Mouse (Mus musculus) bone marrow, adult 2 months (tissue): ENCODE results near the gene Col15a1. TPM values are rescaled to one million over a fixed set of nuclear protein-coding genes. Genes with fewer than 3 reads are reported as not detected.

Experiments used
- H3K27ac ChIP-seq: fragments of 200-500 bp; 2 replicates; pipeline ENCODE4 v1.5.1; 2012; ENCODE audit warnings: low read depth, mild to moderate bottlenecking, control low read depth, inconsistent platforms, low read length; ENCODE audit not compliant: control insufficient read depth, poor library complexity, insufficient read depth
- H3K4me1 ChIP-seq: fragments of 200-500 bp; 2 replicates; pipeline ENCODE4 v1.6.1; 2011; ENCODE audit warnings: low read length; ENCODE audit not compliant: control insufficient read depth, insufficient read depth
- H3K4me3 ChIP-seq: fragments of 200-500 bp; replicated peaks from 2 replicates; pipeline ENCODE3; 2011; ENCODE audit warnings: mild to moderate bottlenecking, low read depth, low read length, control low read depth; ENCODE audit not compliant: control insufficient read depth
- CTCF ChIP-seq: fragments of 200-500 bp; IDR thresholded peaks from 2 replicates; pipeline ENCODE4 v1.5.1; 2011; ENCODE audit warnings: low read length, control low read depth; ENCODE audit not compliant: control insufficient read depth, insufficient read depth
- POLR2A ChIP-seq: fragments of 200-500 bp; IDR thresholded peaks from 2 replicates; pipeline ENCODE4 v1.6.1; 2011; ENCODE audit warnings: low read depth, mild to moderate bottlenecking, control low read depth, low read length, borderline replicate concordance; ENCODE audit not compliant: control insufficient read depth
- WGBS: fragments of 180-500 bp; shearing (Covaris S2); methylation state at CpG from one replicate; pipeline ENCODE4 v1.1.7; 2018; 5-methylcytosine and 5-hydroxymethylcytosine counted together
- polyA plus RNA-seq: library from polyadenylated mRNA; stranded (reverse); fragments of >200 nt; gene quantifications from 2 replicates; pipeline ENCODE4 v1.2.4, GENCODE M21; 2011; ENCODE audit warnings: low replicate concordance; ENCODE audit not compliant: missing spikeins, insufficient read depth, insufficient read length

The Col15a1 gene
- polyA plus RNA-seq, 1 experiment = 1.8 TPM

DNA sequence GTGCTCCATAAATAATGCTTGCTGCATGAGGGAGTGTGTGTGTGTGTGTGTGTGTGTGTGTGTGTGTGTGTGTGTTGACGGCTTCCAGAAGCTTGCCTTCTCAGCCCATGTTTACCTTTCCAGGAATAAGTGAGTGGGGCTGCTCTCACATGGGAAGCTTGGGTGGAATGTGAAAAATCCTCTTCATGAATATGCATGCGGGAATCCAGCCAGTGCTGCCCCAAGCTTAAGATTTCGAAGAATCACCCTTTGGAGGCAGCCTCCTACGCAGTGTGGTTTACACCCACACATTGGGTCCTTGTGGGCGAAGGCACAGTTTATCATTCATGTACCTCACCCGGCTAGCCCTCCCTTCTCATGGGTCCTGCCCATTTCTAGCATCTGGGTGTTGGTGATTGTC, 18.0 kb downstream of the Col15a1 start:
- no peak for TF ChIP-seq POLR2A
- no peak for TF ChIP-seq CTCF
- H3K4me3 ChIP-seq = no peak overlapping the region
- H3K27ac ChIP-seq = no peak overlapping the region
- WGBS = 80% methylated on average over 6 of the region's 6 CpGs
- no peaks in the 10 kb centered on the region for H3K4me1 ChIP-seq

DNA sequence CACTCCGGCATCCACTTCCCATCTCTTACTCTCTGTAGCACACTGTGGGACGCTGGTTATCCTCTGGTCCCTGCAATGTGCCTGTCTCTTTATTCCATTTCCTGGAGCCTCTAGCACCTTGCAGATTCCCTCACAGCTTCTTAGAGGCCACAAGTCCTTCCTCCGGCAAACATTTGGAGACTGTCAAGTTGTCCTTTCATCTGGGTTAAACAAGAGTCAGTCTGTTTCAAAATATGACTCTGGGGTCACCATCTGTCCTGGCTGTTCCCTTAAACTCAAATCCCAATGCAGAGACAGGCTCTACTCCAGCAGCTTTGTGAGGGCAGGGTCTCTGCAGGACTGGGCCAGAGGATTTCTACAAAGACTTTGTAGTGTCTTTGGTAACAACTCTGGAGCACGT, 19.1 kb downstream of the Col15a1 start:
- TF ChIP-seq POLR2A (no peak), CTCF (no peak)
- WGBS = 78% methylated on average over 4 of the region's 4 CpGs
- no peak overlapping the region for H3K27ac ChIP-seq

DNA sequence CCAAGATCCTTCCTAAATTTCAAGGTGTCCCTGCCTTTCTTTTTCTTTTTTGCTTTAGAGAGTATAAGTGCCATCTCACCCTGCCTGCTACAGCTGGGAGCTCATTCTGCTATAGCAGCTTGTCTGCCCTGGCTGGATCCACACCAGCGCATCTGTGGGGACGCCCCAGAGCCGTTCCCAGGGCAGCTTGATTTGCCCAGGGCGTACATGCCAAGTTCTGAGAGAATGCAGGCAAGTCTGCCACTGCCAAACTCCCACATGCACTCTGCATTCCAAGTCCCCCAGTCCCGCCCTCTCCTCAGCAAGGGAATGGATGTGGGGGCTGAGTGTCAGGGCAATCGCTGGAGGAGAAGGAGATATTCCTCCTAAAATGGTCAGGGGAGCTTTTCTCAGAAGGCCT, 19.8 kb downstream of the Col15a1 start:
- Histone ChIP-seq H3K4me3 (no peak overlapping the region), H3K4me1 (no peaks in the 10 kb centered on the region), H3K27ac (no peak overlapping the region)
- TF ChIP-seq CTCF (no peak), POLR2A (no peak)
- 78% methylated on average over 6 of the region's 6 CpGs for WGBS

More for the DNA sequence above, 19.1 kb downstream of the Col15a1 start:
- Histone ChIP-seq H3K4me3 (no peak overlapping the region), H3K4me1 (no peaks in the 10 kb centered on the region)

DNA sequence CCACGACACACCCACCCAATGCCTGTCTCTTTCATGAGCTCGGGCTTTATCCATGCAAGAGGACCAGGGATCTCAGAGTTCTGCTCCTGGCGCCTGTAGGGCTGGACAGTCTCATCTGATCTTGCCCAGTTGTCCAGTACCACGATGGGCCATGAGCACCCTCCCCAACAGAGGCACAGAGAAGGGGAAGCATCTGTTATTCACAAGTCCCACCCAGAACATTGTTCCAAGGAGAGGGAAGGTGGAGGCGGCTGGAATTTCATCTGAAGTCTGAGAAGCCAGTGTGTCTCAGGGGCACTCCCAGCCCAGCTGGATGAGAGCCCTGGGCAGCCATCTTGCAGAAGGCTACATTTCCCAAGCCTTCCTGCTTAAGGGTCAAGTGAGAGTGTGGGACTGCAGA, 21.0 kb downstream of the Col15a1 start:
- H3K27ac ChIP-seq = no peak overlapping the region
- 69% methylated on average over 5 of the region's 5 CpGs for WGBS
- no peaks in the 10 kb centered on the region for H3K4me1 ChIP-seq
- TF ChIP-seq POLR2A (no peak), CTCF (no peak)
- no peak overlapping the region for H3K4me3 ChIP-seq

DNA sequence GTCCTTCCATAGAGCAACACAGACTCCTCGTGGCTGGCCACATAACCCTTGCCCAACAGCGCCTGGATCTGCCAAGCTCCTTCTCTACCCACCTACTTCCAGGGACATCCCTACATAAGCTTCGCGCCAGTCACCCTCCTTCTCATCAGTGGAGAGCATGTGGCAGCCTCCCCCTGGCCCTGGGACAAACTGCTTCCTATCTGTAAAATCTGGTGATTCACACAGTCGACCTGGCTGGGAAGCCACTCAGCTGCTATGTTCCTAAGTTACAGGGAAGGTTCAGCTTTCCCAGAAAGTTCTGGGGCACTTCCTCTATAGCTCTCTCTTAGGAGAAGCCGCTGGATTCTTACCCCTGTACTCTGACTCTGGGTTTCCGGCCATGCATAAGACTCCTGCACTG, 22.5 kb downstream of the Col15a1 start:
- no peaks in the 10 kb centered on the region for H3K4me1 ChIP-seq
- WGBS = 81% methylated on average over 7 of the region's 7 CpGs
- no peak overlapping the region for H3K4me3 ChIP-seq
- no peak overlapping the region for H3K27ac ChIP-seq
- TF ChIP-seq CTCF = no peak
- TF ChIP-seq POLR2A = no peak

DNA sequence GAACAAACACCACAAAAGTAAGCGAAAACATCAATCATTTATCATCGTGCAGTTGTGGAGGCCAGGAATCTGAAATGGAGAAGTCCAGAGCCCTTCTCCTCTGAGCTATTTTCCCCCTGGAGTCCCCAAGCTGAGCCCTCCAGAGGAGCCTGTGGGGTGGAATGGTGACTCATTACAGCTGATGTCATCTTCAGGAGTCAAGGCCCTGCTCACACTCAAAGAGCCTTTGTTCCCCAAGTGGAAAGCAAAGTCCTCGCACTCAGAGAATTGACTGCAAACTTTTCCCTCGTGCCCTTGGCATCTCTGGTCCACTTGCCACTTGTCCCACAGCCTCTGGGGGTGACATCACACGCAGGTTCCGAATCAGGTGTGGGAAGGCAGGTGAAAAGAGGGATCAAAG, 23.4 kb downstream of the Col15a1 start:
- no peaks in the 10 kb centered on the region for H3K4me1 ChIP-seq
- 69% methylated on average over 6 of the region's 6 CpGs for WGBS
- TF ChIP-seq CTCF = no peak
- no peak overlapping the region for H3K4me3 ChIP-seq
- no peak overlapping the region for H3K27ac ChIP-seq

DNA sequence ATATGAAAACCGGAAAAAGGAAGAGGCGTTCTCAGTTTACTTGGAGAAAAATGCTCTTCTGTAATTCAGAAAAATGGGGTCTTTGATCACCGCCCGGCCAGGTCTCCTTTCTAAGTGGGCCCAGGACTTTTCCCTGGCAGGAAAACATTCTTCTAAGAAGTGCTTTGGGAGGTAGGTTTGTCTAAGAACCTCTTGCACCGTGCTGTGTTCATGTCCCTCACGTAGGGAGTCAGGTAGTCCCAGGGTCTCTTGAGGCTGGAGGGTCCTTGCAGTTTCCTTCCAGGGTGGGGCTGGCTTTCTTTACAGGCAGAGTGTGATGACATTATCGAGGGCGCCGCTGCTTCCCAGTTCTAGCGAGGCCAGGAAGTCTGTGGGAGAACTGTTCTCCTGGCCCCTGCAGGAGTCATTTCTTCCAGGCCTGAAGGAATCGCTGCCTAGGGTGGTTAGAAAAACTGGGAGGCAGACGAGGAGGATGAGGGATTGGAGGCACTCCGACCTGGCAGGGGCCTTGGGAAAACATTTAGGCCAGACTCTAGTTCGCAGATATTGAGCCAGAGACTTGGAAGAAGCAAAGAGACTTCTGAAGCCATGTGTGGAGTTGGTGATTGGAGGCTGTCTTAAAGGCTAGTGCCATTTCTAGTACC, 25.4 kb downstream of the Col15a1 start:
- no peak for TF ChIP-seq POLR2A
- TF ChIP-seq CTCF = no peak
- H3K27ac ChIP-seq = no peak overlapping the region
- WGBS = 72% methylated on average over 14 of the region's 14 CpGs
- H3K4me3 ChIP-seq = no peak overlapping the region
- no peaks in the 10 kb centered on the region for H3K4me1 ChIP-seq

DNA sequence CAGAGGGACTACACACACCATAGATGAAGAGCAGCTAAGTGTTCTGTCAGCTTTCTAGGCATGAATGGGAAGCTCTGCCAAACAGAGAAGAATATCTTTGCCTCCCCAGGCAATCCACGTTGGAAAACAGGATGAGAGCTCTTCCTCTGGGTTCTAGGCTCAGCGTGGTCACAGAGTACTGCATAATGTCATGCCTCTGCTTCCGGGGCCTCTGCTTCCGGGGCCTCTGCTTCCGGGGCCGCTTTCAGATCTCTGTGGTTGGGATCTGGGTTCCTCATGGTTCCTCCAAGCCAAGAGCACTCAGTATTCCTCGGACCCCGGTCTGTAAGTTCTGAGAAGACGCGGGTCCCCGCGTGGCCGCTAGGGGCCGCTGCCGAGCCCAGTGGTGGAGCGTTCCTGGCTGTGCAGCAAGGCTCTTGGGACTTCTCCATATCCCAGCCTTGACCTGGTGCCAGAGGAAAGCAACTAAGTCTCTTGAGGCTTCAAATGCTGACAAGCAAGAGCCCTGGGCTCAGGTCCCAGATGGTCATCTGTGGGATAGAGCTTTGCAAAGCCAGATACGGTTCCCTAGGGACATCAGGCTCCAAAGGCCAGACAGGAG, 26.8 kb downstream of the Col15a1 start:
- no peak for TF ChIP-seq POLR2A
- TF ChIP-seq CTCF = peak; percentile 81
- WGBS = 12% methylated on average over 17 of the region's 17 CpGs
- H3K27ac ChIP-seq = no peak overlapping the region
- H3K4me3 ChIP-seq = no peak overlapping the region
- no peaks in the 10 kb centered on the region for H3K4me1 ChIP-seq

DNA sequence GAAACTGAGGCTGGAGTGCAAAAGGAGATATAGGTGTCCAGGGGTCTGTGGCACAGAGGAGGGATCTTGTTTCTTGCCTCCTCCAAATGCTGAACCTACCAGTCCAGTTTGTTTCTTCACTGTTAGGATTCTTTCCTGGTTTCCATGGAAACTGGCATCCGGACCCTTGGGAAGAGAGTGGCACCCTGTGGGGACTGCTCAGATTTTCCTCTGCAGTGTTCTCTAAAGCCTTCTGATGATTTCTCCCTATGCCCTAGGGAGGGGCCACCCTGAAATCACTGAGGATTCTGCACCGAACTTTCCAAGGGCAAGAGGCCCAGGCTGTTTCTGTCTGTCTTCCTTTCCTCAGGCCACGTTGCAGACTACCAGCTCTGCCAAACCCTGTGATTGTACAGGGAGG, 27.4 kb downstream of the Col15a1 start:
- no peak overlapping the region for H3K4me3 ChIP-seq
- TF ChIP-seq POLR2A (no peak), CTCF (no peak)
- WGBS = 60% methylated on average over 3 of the region's 3 CpGs
- H3K4me1 ChIP-seq = no peaks in the 10 kb centered on the region
- no peak overlapping the region for H3K27ac ChIP-seq
